Mouse (Mus musculus) megakaryocyte progenitor cell, adult 5-6 weeks (primary cell): ENCODE data around the gene Klc4. TPM values are rescaled to one million over a fixed set of nuclear protein-coding genes. Genes with fewer than 3 reads are reported as not detected.

Experiments used
- ATAC-seq: replicated peaks from 2 replicates; pipeline ENCODE4 v1.8.0; 2016; ENCODE audit warnings: mild to moderate bottlenecking, moderate TSS enrichment, inconsistent platforms; ENCODE audit not compliant: poor library complexity
- total RNA-seq, 2 experiments: library from RNA; stranded (forward) in 1 of 2; stranded (reverse) in 1 of 2; fragments of 157-497, 149-512 nt in 1 of 2; fragments of 200-1000 nt in 1 of 2; gene quantifications; 2 replicates each; pipeline versions ENCODE4 v1.2.3 to v1.2.4; 2015 to 2017

Klc4 gene
- total RNA-seq, 2 experiments from 2014 or later, result 2.9 to 9.5 TPM

GRCm38 (mm10) chr17:46623819-46624557 is 21.8 kb downstream of the Klc4 start:
- peak; percentile 56 for ATAC-seq

GRCm38 (mm10) chr17:46622269-46622668 is 23.6 kb downstream of the Klc4 start:
- peak; percentile 65 for ATAC-seq

GRCm38 (mm10) chr17:46621324-46621723 is 24.5 kb downstream of the Klc4 start:
- ATAC-seq, result peak; percentile 6; the same call in 1 of the 2 replicates

- ATAC-seq, result no peak
These were observed 26.0 kb downstream of the Klc4 start for GRCm38 (mm10) chr17:46619683-46620357.

- no peak for ATAC-seq
These were observed 26.8 kb downstream of the Klc4 start for GRCm38 (mm10) chr17:46618769-46619682.

- ATAC-seq, result no peak
These were observed 27.4 kb downstream of the Klc4 start for GRCm38 (mm10) chr17:46618394-46618768.

- no peak for ATAC-seq
These were observed 28.0 kb downstream of the Klc4 start for GRCm38 (mm10) chr17:46617799-46618198.

GRCm38 (mm10) chr17:46613229-46613628 is 32.6 kb downstream of the Klc4 start:
- no peak for ATAC-seq

- no peak for ATAC-seq
These were observed 33.0 kb downstream of the Klc4 start for GRCm38 (mm10) chr17:46612820-46613219.

GRCm38 (mm10) chr17:46612189-46612588 is 33.6 kb downstream of the Klc4 start:
- no peak for ATAC-seq

GRCm38 (mm10) chr17:46611316-46611715 is 34.5 kb downstream of the Klc4 start:
- no peak for ATAC-seq

- peak; percentile 78 for ATAC-seq
These were observed 35.9 kb downstream of the Klc4 start for GRCm38 (mm10) chr17:46609721-46610514.

GRCm38 (mm10) chr17:46605987-46606386 is 39.8 kb downstream of the Klc4 start:
- no peak for ATAC-seq

- ATAC-seq, result no peak
These were observed 40.7 kb downstream of the Klc4 start for GRCm38 (mm10) chr17:46605126-46605525.

GRCm38 (mm10) chr17:46603229-46603628 is 42.6 kb downstream of the Klc4 start:
- ATAC-seq, result no peak

- ATAC-seq, result peak; percentile 84
These were observed 43.6 kb downstream of the Klc4 start for GRCm38 (mm10) chr17:46602212-46602611.

- ATAC-seq, result peak; percentile 55; the same call in 1 of the 2 replicates
These were observed 45.3 kb downstream of the Klc4 start for GRCm38 (mm10) chr17:46600569-46600968.

- ATAC-seq, result no peak
These were observed 46.9 kb downstream of the Klc4 start for GRCm38 (mm10) chr17:46598963-46599362.

- no peak for ATAC-seq
These were observed 47.9 kb downstream of the Klc4 start for GRCm38 (mm10) chr17:46597956-46598355.

- ATAC-seq, result no peak
These were observed 50.5 kb downstream of the Klc4 start for GRCm38 (mm10) chr17:46595336-46595735.
